Mouse (Mus musculus): ENCODE measurements around the gene Meis2. TPM values are rescaled to one million over a fixed set of nuclear protein-coding genes. Genes with fewer than 3 reads are reported as not detected.

Gene Meis2
- polyA plus RNA-seq (2012) = not detected in 2 replicates

DNA sequence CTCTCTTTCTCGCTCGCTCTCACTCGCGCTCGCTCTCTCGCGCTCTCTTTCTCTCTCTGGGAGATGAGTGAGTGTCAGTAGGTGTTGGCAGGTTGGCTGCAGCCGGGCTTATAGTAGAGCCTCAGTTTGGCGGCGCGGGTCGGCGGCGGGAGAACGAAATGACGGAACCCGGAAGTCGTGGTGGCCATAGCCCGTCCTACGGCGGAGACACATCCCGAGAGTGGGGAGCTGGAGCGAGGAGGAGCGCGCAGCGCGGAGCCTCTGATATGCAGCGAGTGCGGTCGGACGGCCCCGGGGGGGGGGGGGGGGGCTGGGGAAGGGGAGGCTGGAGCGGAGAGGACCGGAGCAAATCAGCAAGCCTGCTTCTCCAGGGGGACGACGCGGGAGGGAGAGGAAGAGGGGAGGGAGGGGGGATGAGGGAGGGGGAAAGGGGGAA lies at the start of gene Meis2:
Gene Meis2 (minus strand): TSS at position 270 of the 436 bp plus-strand sequence.
- TF ChIP-seq GATA1 (IDR thresholded peaks at IDR 0.05; ENCODE audit: low read length) = no peak

DNA sequence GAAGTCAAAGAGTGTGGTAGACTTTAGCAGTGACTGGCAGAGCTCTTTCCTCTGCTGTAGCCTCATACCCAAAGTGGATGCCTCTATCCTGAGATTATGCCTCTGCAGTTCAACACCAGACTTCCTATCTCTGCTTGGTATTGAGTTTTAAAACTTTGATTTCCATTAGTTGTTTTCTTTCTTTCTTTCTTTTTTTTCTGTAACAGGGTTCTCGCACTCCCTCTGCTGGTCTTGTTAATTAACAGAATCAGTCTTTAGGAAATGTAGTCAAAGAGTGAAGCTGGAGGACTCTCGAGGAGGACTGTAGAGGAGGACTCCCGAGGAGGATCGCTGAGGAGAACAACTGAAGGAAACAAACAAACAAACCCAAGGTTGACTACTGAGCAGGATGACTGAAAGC lies 40.6 kb upstream of the Meis2 start:
- TF ChIP-seq GATA1 (IDR thresholded peaks at IDR 0.05; ENCODE audit: low read length) = no peak

DNA sequence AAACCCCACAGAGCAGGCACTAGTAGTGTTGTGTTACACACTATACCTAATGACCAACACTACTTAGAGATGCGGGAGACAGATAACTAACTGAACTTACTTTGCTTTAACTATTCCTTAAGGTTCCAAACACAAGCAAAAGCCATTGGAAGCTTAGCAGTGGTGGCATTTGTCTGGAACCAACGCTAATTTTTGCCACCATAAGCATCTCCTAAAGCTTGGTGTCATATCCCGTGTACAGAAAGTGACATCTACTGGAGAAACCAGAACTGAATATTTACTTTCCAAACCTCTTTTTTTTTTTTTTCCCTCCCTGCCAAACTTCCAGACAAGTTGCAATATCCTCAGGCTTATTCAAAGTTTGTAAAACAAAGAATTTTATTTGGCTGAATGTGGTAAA lies 39.5 kb upstream of the Meis2 start:
- TF ChIP-seq GATA1 (IDR thresholded peaks at IDR 0.05; ENCODE audit: low read length) = no peak

DNA sequence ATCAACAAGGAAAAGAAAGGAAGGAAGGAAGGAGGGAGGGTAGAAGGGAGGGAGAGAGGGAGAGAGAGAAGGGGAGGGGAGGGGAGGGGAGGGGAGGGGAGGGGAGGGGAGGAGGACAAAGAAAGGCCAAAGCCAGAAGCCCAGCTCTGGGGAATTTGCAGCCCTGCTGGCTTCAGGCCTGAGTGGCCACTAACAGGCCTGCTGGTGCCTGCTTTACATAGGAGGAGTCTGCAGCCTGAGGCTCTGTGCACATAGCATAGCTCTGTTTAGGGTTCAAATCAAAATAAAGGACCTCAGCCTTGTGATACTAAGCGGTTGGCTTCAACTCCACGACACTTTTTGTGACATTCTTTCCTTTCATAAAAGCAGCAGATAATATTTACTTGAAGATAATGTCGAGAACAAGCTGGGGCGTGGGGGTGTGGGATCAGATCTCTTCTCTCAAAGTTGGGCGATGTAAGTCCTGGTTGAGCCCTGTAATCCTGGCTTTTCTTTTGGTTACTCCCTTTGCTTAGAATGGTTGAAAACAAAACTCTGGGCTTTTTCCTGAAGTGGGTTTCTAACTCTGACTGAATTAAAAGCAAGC lies 37.9 kb upstream of the Meis2 start:
- TF ChIP-seq GATA1 (IDR thresholded peaks at IDR 0.05; ENCODE audit: low read length) = no peak

DNA sequence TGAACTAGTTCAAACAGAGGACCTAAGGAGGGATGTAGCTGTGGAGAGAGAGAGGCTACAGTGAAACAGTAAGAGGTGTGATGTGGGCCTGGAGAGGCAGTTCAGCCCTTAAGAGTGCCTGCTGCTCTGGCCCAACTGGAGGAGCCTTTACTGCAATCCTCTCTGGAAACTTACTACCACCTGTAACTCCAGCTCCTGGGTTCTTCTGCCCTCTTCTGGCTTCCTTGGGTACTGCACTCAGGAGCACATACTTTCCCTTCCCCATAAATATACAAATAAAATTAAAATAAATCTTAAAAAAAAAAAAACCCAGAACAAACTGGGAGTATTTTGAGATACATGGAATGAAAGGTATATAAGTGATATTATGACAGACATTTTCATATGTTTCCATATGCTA lies 35.6 kb upstream of the Meis2 start:
- TF ChIP-seq GATA1 (IDR thresholded peaks at IDR 0.05; ENCODE audit: low read length) = no peak

DNA sequence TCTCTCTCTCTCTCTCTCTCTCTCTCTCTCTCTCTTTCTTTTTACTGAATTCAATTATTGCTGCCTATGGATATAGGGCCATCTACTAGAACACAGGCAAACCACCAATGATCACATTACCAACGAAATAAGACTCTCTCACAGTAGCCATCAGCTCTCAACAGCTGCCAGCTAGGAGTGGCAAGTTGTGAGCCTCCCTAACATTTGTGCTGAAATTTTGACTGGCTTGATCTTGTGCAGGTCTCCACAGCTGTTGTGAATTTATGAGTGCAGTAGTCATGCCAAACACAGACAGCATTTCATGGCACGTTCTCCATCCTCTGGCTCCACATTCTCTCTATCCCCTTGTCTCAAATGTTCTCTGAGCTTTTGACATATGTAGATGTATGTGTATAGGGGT lies 15.3 kb upstream of the Meis2 start:
- no peak for TF ChIP-seq GATA1 (IDR thresholded peaks at IDR 0.05; ENCODE audit: low read length)

DNA sequence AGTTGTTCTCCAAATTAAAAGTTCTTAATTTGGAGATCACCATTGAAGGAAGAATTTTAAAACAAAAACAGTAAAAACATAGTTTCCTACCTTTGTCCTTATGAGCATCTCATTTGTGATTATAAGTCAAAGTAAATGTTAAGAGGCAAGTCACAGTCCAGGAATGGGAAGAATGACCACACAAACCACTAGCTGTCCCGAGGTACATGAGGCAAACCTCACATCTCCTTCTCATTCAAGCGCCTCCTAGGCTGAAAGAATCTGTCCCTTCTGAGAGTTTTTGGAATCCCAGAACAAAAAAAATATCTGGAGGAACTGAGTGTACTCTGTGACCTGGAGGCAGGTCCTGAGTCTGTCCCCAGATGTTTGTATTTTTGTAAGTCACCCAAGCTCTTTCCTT lies 13.2 kb upstream of the Meis2 start:
- no peak for TF ChIP-seq GATA1 (IDR thresholded peaks at IDR 0.05; ENCODE audit: low read length)

DNA sequence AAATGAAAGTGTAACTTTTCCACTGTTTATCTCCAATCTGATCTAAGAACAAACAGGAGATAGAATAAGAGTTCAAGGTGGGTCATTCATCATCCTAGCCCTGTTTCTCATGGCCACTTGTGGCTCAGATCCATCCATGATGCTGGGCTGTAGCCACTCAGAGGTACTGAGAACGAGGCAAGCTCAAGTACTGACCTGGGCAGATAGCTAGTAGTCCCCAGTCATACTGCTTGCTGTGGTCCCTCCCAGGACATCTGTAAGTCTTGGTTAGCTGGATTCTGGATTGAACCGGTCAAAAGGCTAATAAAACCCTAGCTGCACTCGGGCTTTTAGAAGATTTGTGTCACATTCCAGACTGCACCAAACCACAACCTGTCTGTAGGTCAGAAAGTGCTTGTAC lies 12.1 kb upstream of the Meis2 start:
- no peak for TF ChIP-seq GATA1 (IDR thresholded peaks at IDR 0.05; ENCODE audit: low read length)

DNA sequence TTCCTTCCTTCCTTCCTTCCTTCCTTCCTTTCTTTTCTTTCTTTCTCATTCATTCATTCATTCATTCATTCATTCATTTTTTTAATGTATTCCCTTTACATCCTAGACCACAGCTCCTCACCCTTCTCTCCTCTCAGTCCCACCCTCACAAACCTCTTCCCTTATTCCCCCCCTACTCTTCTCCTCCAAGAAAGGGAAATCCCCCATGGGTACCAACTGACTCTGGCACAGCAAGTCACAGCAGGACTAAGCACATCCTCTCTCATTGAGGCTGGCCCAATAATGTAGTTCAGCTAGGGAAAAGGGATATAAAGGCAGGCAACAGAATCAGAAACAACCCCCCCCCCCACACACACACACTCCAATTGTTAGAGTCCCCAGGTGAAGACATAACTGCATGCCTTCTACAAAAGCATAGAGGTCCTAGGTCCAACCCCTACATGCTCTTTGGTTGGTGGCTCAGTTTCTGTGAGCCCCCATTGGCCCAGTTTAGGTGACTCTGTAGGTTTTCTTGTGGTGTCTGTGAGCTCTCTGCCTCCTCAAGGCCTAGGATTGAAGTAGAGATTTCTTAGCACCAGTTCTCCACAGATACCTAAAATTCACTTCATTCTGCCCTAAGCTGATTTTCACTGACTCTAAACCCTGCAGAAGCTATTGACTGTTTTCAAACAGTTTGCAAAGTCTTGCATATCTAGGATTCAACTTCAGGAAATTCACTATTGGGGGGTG lies 11.3 kb upstream of the Meis2 start:
- TF ChIP-seq GATA1 (IDR thresholded peaks at IDR 0.05; ENCODE audit: low read length) = no peak

DNA sequence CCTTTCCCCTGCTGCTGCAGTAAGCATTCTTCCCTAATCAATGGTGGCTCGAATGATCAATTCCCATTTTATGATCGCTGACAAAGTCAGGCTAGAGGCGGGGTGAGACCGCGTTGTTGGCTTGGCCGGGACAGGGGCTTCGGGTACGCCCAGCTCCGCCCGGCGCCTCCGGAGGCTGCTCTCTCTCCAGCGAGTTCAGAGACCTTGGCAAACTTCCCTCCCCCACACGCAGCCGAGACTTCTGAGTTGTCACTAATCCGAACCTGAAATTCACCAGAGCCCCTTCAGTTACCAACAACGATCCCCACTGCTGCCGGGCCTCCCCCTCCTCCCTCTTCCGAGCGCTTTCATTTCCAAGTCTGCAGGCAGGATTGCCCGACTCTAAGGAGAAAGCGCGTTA lies 10.3 kb upstream of the Meis2 start:
- no peak for TF ChIP-seq GATA1 (IDR thresholded peaks at IDR 0.05; ENCODE audit: low read length)

DNA sequence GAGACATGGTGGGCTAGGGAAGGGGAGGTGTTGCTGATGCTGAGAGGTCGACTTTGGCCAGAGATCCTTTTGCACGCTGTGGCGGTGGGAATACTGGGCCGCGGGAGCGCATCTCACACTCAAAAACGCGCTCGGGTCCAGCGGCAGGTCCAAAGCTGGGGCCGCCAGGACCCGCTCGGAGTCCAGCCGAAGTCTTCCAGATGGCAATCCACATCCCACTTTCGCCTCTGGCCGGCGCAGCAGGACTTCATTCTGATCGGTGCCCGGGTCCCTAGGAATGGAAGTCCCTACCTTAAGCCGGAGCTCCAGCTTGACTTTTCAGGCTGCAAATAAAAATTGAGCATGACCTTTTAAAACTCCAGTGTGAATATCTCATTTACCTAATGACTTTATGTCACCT lies 9.8 kb upstream of the Meis2 start:
- TF ChIP-seq GATA1 (IDR thresholded peaks at IDR 0.05; ENCODE audit: low read length) = no peak

DNA sequence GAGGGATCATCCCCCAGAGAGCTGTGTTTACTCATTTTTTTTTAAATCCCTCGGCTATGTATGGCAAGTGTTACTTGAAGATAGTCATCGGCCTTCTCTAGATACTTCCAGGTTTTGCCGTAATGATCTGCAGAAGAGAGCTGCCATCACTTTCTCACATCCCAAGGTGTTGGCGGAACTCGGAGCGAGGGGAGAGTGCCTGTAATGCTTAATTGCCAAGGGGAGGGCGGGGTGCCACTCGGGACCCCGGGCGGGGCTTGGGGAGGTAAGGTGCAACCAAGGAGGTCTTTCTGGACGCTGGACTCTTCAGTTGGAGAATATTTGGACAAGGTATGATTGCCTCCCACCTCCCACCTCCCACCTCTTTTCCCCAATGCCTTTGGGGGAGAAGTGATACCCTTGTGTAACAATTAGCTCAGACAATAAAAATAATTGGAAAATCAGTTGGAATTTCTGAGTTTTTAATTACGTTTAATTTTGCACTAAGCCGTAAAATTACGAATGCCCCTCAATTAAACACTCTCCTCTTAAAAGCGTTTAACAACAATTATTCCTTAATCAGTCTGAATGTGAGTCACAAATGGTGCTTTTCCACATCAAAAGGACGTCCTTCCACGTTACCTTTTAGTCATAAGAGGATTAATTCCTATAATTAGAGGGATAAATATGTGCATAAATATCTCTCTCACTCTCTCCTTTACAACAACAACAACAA lies 9.2 kb upstream of the Meis2 start:
- no peak for TF ChIP-seq GATA1 (IDR thresholded peaks at IDR 0.05; ENCODE audit: low read length)

DNA sequence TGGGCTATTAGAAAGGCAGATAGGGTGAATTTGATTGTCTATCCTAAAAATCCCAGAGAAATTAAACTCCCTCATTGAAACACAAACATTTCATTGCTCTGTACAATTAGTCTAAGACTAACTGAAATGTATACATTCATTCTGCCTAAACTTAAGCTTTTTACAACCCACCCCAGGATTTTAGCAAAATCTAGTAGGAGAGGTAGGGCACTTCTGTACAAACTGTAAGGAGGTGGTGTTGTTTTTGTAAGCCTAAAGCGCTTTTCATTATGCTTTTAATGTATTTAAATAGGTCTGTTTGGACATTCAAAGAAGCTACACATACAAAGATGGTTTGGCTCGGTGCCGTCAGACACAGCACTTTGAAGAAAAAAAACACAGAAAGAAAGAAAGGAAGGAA lies 8.4 kb upstream of the Meis2 start:
- no peak for TF ChIP-seq GATA1 (IDR thresholded peaks at IDR 0.05; ENCODE audit: low read length)

DNA sequence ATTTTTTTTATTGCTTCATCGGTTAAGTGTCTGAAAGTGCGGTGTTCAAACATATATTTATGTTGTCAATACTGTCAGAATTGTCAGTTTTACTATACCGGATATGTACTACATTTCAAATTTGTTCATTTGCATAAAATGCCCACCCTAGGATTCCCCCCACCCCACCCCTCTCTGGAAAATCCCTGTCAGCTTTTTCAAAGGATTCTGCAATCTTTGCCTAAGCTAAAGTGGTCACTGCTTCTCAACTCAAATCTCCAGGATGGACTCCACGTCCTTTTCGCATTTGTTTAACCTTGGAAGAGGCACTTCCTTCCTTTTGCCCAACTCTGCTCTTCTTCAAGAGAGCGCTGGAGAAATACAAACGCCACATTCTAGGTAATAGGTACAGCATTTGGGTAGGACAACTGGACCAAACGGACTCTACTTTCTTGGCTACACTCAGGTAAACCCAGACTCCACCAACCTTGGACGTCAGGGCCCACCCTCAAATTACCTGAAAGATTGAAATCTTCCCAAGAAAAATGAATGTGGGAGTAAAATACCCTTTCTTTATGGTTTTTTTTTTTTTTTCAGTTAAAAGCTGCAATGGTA lies 7.8 kb upstream of the Meis2 start:
- no peak for TF ChIP-seq GATA1 (IDR thresholded peaks at IDR 0.05; ENCODE audit: low read length)

DNA sequence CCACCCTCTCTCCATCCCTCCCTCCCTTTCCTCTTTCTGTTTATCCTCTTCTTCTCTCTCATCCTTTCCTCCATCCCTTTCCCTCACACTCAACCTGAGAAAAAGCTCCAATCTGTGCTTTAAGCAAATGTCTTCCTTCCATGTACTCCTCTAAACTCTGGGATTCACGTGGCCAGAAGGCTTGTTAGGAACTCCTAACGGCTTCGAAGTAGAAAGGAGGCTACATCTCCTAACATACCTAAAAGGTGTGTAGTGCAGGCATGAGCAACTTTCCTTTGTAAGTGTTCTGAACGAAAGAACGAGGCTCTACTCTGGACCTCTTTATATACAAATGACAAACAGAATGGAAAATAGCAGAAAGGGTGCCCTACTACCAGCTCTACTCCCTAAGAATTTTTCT lies 7.1 kb upstream of the Meis2 start:
- no peak for TF ChIP-seq GATA1 (IDR thresholded peaks at IDR 0.05; ENCODE audit: low read length)

DNA sequence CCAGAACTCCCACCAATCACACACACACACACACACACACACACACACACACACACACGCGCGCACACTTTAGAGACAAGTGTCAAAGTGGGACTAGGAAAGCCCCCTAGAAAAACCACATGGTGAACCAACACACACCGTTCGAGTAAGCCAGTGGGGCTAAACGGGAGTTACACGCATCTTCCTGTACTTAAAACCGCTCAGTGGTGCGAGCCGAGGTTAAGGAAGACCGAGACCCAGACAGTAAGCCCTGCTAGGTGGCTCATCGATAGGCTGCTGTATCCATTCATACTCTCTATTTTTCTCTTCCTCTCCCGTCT lies 6.6 kb upstream of the Meis2 start:
- TF ChIP-seq GATA1 (IDR thresholded peaks at IDR 0.05; ENCODE audit: low read length) = no peak

Data from G1E-ER4 (cell line).